Mouse (Mus musculus): Measurements from ENCODE around the gene Psmd6.

DNA sequence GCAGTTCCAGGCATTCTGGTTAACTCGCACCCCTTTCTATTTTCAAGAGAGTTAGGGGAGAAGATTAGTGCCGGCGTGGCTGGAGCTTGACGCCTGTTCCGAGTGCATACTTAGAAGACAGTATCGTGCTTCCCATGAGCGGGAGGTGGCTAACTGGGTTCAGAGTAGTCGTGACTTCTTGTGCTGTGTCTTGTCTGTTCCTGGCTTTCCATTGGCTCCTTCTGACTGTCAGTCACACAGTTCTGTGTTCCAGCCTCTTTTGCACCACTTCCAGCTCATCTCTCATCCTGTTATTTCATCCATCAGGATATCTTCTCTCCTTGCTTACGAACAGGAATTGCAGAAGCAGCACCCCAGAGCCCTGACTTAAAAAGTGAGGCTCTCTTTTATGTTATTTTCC, 19.5 kb downstream of the Psmd6 start:
- no peak for TF ChIP-seq CTCF (IDR thresholded peaks at IDR 0.05; ENCODE audit: low read depth)
- no peak for TF ChIP-seq EP300 (optimal IDR thresholded peaks at IDR 0.05)

All from stomach, postnatal 0 days (tissue).